Mouse (Mus musculus): Measurements from ENCODE around the gene Xpnpep1. TPM values are rescaled to one million over a fixed set of nuclear protein-coding genes. Genes with fewer than 3 reads are reported as not detected.

Gene Xpnpep1
- 180 and 196 TPM in 2 replicates for polyA plus RNA-seq (2014; fragmentation: Nextera tagmentation; extraction: Ambion mirVana)

DNA sequence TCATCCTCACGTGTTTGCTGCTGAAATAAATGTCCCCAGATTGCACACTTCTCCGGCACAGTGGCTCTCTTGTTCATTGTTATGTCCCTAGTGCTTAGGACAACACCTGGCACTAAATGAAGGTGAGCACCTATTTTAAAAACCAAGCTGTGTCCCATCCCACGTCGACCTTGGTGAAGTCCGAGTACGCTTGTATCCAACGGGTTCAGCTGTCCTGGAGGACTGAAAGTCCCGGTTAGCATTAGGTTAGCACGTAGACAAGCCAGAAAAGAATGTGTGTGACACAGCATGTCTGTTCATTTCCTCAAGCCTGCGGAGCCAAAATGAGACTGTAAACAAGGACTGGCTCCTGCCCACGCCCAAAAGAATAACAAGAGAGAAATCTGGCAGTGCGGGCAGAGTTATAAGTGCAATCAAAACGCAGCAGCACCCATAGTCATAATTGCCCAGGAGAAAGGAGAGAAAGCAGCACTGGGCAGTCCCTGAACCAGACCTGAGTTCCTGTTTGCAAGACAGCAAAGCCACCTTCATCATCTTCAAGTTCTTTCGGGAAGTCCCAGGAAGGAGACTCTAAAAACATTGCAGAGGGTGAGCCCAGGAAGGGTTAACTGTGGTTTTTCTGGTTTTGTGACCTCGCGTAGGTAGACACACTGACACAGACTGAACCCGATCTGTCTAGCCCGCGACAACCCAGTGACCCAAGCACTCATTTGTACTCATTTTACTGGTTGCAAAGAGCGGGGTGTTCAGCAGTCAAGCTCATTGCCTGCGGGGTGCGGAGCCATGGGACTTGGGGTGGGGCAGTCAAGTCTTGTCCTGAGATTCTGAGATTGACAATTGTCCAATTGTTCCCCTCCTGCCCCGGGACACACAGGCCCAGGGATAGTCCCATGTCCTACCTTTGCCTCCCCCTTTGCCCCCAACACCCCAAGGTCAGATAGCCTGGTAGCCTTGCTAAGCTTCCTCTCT is at the start of gene Xpnpep1:
TSS of gene Xpnpep1 (minus strand) at position 51 of the 969 bp plus-strand sequence.
- Histone ChIP-seq H3K36me3 (ENCODE audit: control insufficient read depth, insufficient read depth, low read length) (no peaks in the 10 kb centered on the region), H3K4me2 (peak within 1 kb of the TSS; percentile 86), H3K27me3 (replicated peaks; ENCODE audit: control insufficient read depth, insufficient read depth, low read length) (no peaks in the 10 kb centered on the region), H3K9me3 (ENCODE audit: control insufficient read depth, low read length) (no peaks in the 10 kb centered on the region), H3K4me3 (ENCODE audit: low read depth, low read length) (peak within 1 kb of the TSS; percentile 88; the same call in 1 of the 2 replicates), H3K27ac (ENCODE audit: low read depth, low read length) (0 out of 2 replicates have a peak within 1 kb of the TSS, but pooled peaks have one; percentile 55), H3K9ac (ENCODE audit: low read depth, low read length) (peak within 1 kb of the TSS; percentile 61; the same call in 1 of the 2 replicates), H3K4me1 (replicated peaks; ENCODE audit: control insufficient read depth, insufficient read depth, low read length) (peaks cover 22% of the 10 kb centered on the region)
- DNase-seq (ENCODE audit: low spot score), result no peak
- WGBS, result 78% methylated on average over 23 of the region's 23 CpGs
- ATAC-seq (replicated peaks; ENCODE audit: low FRiP score), result no peak

GRCm38 (mm10) chr19:53087268-53088143 is 47.5 kb upstream of the Xpnpep1 start:
- H3K4me1 ChIP-seq (replicated peaks; ENCODE audit: control insufficient read depth, insufficient read depth, low read length), result peaks cover 15% of the 10 kb centered on the region; the same call in 1 of the 2 replicates
- H3K9me3 ChIP-seq (ENCODE audit: control insufficient read depth, low read length), result no peaks in the 10 kb centered on the region
- H3K4me3 ChIP-seq (ENCODE audit: low read depth, low read length), result no peak overlapping the region
- no peaks in the 10 kb centered on the region for H3K27me3 ChIP-seq (replicated peaks; ENCODE audit: control insufficient read depth, insufficient read depth, low read length)
- DNase-seq (ENCODE audit: low spot score), result peak; percentile 55
- peak overlapping the region; percentile 75 for H3K27ac ChIP-seq (ENCODE audit: low read depth, low read length)
- no peaks in the 10 kb centered on the region for H3K36me3 ChIP-seq (ENCODE audit: control insufficient read depth, insufficient read depth, low read length)
- H3K4me2 ChIP-seq, result peak overlapping the region; percentile 43
- no peak overlapping the region for H3K9ac ChIP-seq (ENCODE audit: low read depth, low read length)
- ATAC-seq (replicated peaks; ENCODE audit: low FRiP score), result peak; percentile 50
- 35% methylated on average over 25 of the region's 25 CpGs for WGBS

- H3K4me2 ChIP-seq, result peak overlapping the region; percentile 43; the same call in 1 of the 2 replicates
These were observed 46.8 kb upstream of the Xpnpep1 start for GRCm38 (mm10) chr19:53086861-53087260.

GRCm38 (mm10) chr19:53084735-53085134 is 44.7 kb upstream of the Xpnpep1 start:
- Histone ChIP-seq H3K4me1 (replicated peaks; ENCODE audit: control insufficient read depth, insufficient read depth, low read length) (peaks cover 6% of the 10 kb centered on the region), H3K4me3 (ENCODE audit: low read depth, low read length) (no peak overlapping the region), H3K9ac (ENCODE audit: low read depth, low read length) (no peak overlapping the region), H3K27me3 (replicated peaks; ENCODE audit: control insufficient read depth, insufficient read depth, low read length) (no peaks in the 10 kb centered on the region), H3K4me2 (no peak overlapping the region), H3K36me3 (ENCODE audit: control insufficient read depth, insufficient read depth, low read length) (no peaks in the 10 kb centered on the region), H3K9me3 (ENCODE audit: control insufficient read depth, low read length) (no peaks in the 10 kb centered on the region), H3K27ac (ENCODE audit: low read depth, low read length) (no peak overlapping the region)
- ATAC-seq (replicated peaks; ENCODE audit: low FRiP score) (no peak), DNase-seq (ENCODE audit: low spot score) (no peak)
- 53% methylated on average over 5 of the region's 5 CpGs for WGBS

More at GRCm38 (mm10) chr19:53086861-53087260, 46.8 kb upstream of the Xpnpep1 start:
- WGBS, result 52% methylated on average over 12 of the region's 12 CpGs
- DNase-seq (ENCODE audit: low spot score), result no peak
- Histone ChIP-seq H3K9me3 (ENCODE audit: control insufficient read depth, low read length) (no peaks in the 10 kb centered on the region), H3K4me1 (replicated peaks; ENCODE audit: control insufficient read depth, insufficient read depth, low read length) (peaks cover 10% of the 10 kb centered on the region; the same call in 1 of the 2 replicates), H3K27ac (ENCODE audit: low read depth, low read length) (peak overlapping the region; percentile 70), H3K9ac (ENCODE audit: low read depth, low read length) (no peak overlapping the region), H3K4me3 (ENCODE audit: low read depth, low read length) (no peak overlapping the region), H3K27me3 (replicated peaks; ENCODE audit: control insufficient read depth, insufficient read depth, low read length) (no peaks in the 10 kb centered on the region), H3K36me3 (ENCODE audit: control insufficient read depth, insufficient read depth, low read length) (no peaks in the 10 kb centered on the region)
- ATAC-seq (replicated peaks; ENCODE audit: low FRiP score), result no peak

GRCm38 (mm10) chr19:53082862-53083261 is 42.8 kb upstream of the Xpnpep1 start:
- H3K4me1 ChIP-seq (replicated peaks; ENCODE audit: control insufficient read depth, insufficient read depth, low read length), result peaks cover 5% of the 10 kb centered on the region
- no peak overlapping the region for H3K4me3 ChIP-seq (ENCODE audit: low read depth, low read length)
- no peak overlapping the region for H3K27ac ChIP-seq (ENCODE audit: low read depth, low read length)
- H3K9me3 ChIP-seq (ENCODE audit: control insufficient read depth, low read length), result no peaks in the 10 kb centered on the region
- WGBS, result 74% methylated on average over 8 of the region's 8 CpGs
- ATAC-seq (replicated peaks; ENCODE audit: low FRiP score), result no peak
- no peak overlapping the region for H3K4me2 ChIP-seq
- no peak overlapping the region for H3K9ac ChIP-seq (ENCODE audit: low read depth, low read length)
- no peaks in the 10 kb centered on the region for H3K36me3 ChIP-seq (ENCODE audit: control insufficient read depth, insufficient read depth, low read length)
- H3K27me3 ChIP-seq (replicated peaks; ENCODE audit: control insufficient read depth, insufficient read depth, low read length), result no peaks in the 10 kb centered on the region
- no peak for DNase-seq (ENCODE audit: low spot score)

GRCm38 (mm10) chr19:53081339-53081738 is 41.3 kb upstream of the Xpnpep1 start:
- 77% methylated on average over 3 of the region's 3 CpGs for whole genome bisulfite sequencing

GRCm38 (mm10) chr19:53080921-53081320 is 40.9 kb upstream of the Xpnpep1 start:
- no peaks in the 10 kb centered on the region for H3K9me3 ChIP-seq (ENCODE audit: control insufficient read depth, low read length)
- H3K27ac ChIP-seq (ENCODE audit: low read depth, low read length), result no peak overlapping the region
- 18% methylated on average over 6 of the region's 6 CpGs for WGBS
- ATAC-seq (replicated peaks; ENCODE audit: low FRiP score) (no peak), DNase-seq (ENCODE audit: low spot score) (no peak)
- no peak overlapping the region for H3K9ac ChIP-seq (ENCODE audit: low read depth, low read length)
- H3K4me2 ChIP-seq, result no peak overlapping the region
- H3K27me3 ChIP-seq (replicated peaks; ENCODE audit: control insufficient read depth, insufficient read depth, low read length), result no peaks in the 10 kb centered on the region
- H3K4me3 ChIP-seq (ENCODE audit: low read depth, low read length), result no peak overlapping the region
- no peaks in the 10 kb centered on the region for H3K36me3 ChIP-seq (ENCODE audit: control insufficient read depth, insufficient read depth, low read length)
- H3K4me1 ChIP-seq (replicated peaks; ENCODE audit: control insufficient read depth, insufficient read depth, low read length), result no peaks in the 10 kb centered on the region; the same call in 1 of the 2 replicates

More at GRCm38 (mm10) chr19:53081339-53081738, 41.3 kb upstream of the Xpnpep1 start:
- no peak for ATAC-seq (replicated peaks; ENCODE audit: low FRiP score)
- Histone ChIP-seq H3K9me3 (ENCODE audit: control insufficient read depth, low read length) (no peaks in the 10 kb centered on the region), H3K27ac (ENCODE audit: low read depth, low read length) (no peak overlapping the region), H3K9ac (ENCODE audit: low read depth, low read length) (no peak overlapping the region), H3K4me1 (replicated peaks; ENCODE audit: control insufficient read depth, insufficient read depth, low read length) (no peaks in the 10 kb centered on the region; the same call in 1 of the 2 replicates), H3K4me3 (ENCODE audit: low read depth, low read length) (no peak overlapping the region), H3K36me3 (ENCODE audit: control insufficient read depth, insufficient read depth, low read length) (no peaks in the 10 kb centered on the region), H3K27me3 (replicated peaks; ENCODE audit: control insufficient read depth, insufficient read depth, low read length) (no peaks in the 10 kb centered on the region), H3K4me2 (no peak overlapping the region)
- DNase-seq (ENCODE audit: low spot score), result no peak

- no peak overlapping the region for H3K4me3 ChIP-seq (ENCODE audit: low read depth, low read length)
- no peak overlapping the region for H3K4me2 ChIP-seq
- no peaks in the 10 kb centered on the region for H3K36me3 ChIP-seq (ENCODE audit: control insufficient read depth, insufficient read depth, low read length)
- H3K4me1 ChIP-seq (replicated peaks; ENCODE audit: control insufficient read depth, insufficient read depth, low read length), result no peaks in the 10 kb centered on the region; the same call in 1 of the 2 replicates
- H3K27ac ChIP-seq (ENCODE audit: low read depth, low read length), result no peak overlapping the region
- no peak for ATAC-seq (replicated peaks; ENCODE audit: low FRiP score)
- DNase-seq (ENCODE audit: low spot score), result no peak
- no peaks in the 10 kb centered on the region for H3K27me3 ChIP-seq (replicated peaks; ENCODE audit: control insufficient read depth, insufficient read depth, low read length)
- H3K9ac ChIP-seq (ENCODE audit: low read depth, low read length), result no peak overlapping the region
- 51% methylated on average over 3 of the region's 3 CpGs for WGBS
- H3K9me3 ChIP-seq (ENCODE audit: control insufficient read depth, low read length), result no peaks in the 10 kb centered on the region
These were observed 40.5 kb upstream of the Xpnpep1 start for GRCm38 (mm10) chr19:53080487-53080886.
